Mouse (Mus musculus) right cerebral cortex, postnatal 10 days (tissue): Measurements from ENCODE around the gene Kcnc2.

Source experiments
- DNase-seq, 2 experiments: peaks; one replicate each; pipeline ENCODE4 v3.0.0; 2021; ENCODE audit warnings: low spot score in 2 of 2

Kcnc2 gene

GRCm38 (mm10) chr10:112394399-112394970 lies 123.6 kb downstream of the Kcnc2 start:
- DNase-seq, result no peak

DNA sequence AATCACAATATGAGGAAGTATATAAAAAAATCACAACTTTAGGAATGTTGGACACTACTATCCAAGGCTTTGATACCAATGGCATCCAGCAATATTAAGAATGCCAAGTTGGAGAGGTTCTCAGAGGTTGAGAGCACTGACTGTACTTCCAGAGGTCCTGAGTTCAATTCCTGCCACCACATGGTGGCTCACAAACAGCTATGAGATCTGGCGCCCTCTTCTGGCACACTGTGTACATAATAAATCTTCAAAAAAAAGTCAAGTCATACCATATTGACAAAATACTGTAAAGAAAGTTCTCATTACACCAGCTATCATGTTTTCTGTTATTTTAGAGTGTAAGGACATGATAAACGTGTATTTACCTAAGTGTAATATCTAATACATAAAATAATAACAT lies 126.3 kb downstream of the Kcnc2 start:
- no peak for DNase-seq

DNA sequence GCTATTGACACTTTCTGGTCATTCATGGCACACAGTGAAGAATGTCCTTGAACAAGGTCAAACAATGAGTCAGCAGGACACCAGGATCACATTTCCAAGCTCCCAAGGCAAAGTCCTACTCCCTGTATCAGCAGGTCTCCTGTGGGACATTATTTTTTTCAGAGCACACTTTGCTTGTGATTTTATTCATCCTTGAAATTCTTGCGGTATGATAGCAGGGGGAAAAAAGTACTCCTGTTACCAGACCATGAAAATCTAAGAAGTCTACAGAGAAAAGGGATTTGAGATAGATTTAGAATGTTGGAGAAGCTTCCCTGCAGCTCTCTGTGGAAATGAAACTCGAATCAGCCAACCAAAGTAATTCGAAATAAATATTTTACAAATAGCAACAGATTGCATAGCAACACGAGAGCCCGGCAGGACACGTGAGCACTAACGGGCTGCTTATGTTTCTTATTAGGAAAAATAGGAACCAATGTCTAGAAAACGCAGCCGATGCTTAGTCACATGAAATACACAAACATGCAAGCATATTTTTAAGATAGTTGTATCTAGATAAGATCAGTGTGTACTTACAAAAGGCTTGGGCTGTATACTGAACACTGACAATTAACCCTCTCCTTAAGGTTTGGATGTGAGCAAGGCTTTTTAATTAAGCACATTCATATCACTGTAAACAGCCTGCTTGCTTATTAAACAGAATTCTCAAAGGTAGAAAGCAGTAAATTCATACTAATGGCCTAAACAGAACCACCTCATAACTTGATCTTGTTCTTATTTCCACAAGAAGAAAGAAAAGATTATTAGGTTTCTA lies 129.9 kb downstream of the Kcnc2 start:
- peak; percentile 23 to 36 for DNase-seq

DNA sequence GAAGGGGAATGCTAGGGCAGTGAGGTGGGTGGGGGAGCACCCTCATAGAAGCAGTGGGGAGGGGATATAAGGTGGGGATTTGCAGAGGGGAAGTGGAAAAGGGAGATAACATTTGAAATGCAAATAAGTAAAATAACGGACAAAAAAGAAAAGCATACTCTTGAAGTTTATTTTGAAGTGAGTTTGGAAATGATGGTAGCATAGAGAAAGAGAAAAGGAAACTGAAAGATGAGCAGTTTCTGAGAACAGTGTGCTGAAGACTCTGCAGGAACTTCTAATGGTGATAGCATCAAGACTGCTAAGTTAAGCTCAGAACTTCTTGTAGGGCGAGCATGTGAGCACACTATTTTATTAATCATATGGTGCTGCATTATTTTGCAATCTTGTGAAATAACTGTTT lies 138.6 kb downstream of the Kcnc2 start:
- no peak for DNase-seq

- no peak for DNase-seq
Measured at GRCm38 (mm10) chr10:112423327-112423726, 152.4 kb downstream of the Kcnc2 start.

DNA sequence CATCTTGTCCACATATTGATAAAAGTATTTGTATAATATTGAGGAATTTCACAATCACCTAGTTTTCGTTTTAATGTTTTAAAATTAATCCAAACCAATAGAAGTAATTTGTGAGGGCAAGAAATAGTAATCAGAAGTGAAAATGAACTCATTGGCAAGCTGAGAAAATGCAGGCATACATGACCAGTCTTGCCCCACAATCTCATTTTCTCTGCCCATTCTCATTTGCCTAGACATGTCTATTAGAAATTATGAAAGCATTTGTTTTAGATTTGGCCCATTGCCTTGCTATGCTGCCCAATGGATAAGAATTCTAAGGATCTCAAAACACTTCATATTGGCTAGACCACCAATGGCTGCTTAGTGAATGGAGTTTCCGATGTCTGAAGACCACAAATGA lies 166.0 kb downstream of the Kcnc2 start:
- DNase-seq, result no peak

- no peak for DNase-seq
Measured at GRCm38 (mm10) chr10:112444640-112445039, 173.7 kb downstream of the Kcnc2 start.

- no peak for DNase-seq
Measured at GRCm38 (mm10) chr10:112450910-112451309, 180.0 kb downstream of the Kcnc2 start.

GRCm38 (mm10) chr10:112468689-112469384 lies 197.9 kb downstream of the Kcnc2 start:
- peak in 1 of 2 experiments; percentile 33 for DNase-seq

GRCm38 (mm10) chr10:112474122-112474810 lies 203.3 kb downstream of the Kcnc2 start:
- no peak for DNase-seq

GRCm38 (mm10) chr10:112481461-112481860 lies 210.5 kb downstream of the Kcnc2 start:
- DNase-seq, result no peak

GRCm38 (mm10) chr10:112481921-112482607 lies 211.1 kb downstream of the Kcnc2 start:
- DNase-seq, result no peak

DNA sequence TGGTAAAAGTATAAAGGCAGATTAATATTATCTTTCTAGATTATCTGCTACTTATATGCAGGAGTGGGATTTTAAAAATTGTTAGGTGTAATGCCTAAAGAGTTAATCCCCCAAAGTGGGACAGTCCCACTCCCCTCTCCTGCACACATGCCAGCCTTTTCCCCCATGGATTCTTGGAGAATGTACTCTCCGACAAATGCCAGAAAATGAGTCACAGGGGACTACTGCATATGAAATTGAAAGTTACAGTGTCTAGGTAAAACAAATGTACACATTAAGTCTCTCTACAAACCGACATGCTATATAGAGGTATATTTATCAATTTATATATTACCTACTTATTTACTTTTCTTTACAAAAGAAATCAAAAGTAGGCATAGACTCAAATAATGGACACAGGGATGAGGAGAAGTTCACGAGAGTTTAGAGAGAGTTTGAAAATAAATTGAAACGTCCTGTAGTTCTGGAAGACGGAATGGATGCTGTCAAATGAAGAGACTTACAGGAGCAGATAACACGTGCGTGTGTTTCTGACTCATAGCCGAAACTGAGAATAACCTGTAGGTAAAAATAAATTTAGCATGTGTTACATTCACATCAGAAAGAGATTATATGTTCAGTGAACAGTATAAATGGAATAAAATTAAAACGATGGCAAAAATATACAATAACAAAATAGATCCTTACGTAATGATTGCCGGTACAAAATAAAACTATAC lies 213.6 kb downstream of the Kcnc2 start:
- no peak for DNase-seq

- no peak for DNase-seq
Measured at GRCm38 (mm10) chr10:112485819-112486218, 214.9 kb downstream of the Kcnc2 start.

- no peak for DNase-seq
Measured at GRCm38 (mm10) chr10:112488751-112489150, 217.8 kb downstream of the Kcnc2 start.
